Mouse (Mus musculus) embryonic facial prominence, embryonic 11.5 days (tissue): ENCODE results near the gene Thap11. TPM values are rescaled to one million over a fixed set of nuclear protein-coding genes. Genes with fewer than 3 reads are reported as not detected.
A peak's percentile ranks its signal among the peaks of the same experiment; 100 is the strongest.

Experiments used
- ATAC-seq: fragments of 200-750 bp; cut with Nextera tagmentation; replicated peaks from 2 replicates; pipeline ENCODE4 v1.8.0; 2017; ENCODE audit warnings: low read depth; ENCODE audit not compliant: insufficient number of reproducible peaks, low FRiP score, low TSS enrichment
- DNase-seq: peaks from one replicate; pipeline ENCODE4 v3.0.0-alpha.2; 2015; ENCODE audit warnings: low spot score
- H3K27ac ChIP-seq: fragments of 300-500 bp; sonication (generic); replicated peaks from 2 replicates; pipeline ENCODE4 v1.5.1; 2014; ENCODE audit warnings: mild to moderate bottlenecking, low read depth, low read length, control low read depth
- H3K27me3 ChIP-seq: fragments of 300-500 bp; sonication (generic); 2 replicates; pipeline ENCODE4 v1.6.1; 2014; ENCODE audit warnings: mild to moderate bottlenecking, low read length, moderate library complexity, mixed read lengths; ENCODE audit not compliant: control insufficient read depth, insufficient read depth
- H3K36me3 ChIP-seq: fragments of 300-500 bp; sonication (generic); replicated peaks from 2 replicates; pipeline ENCODE4 v1.6.1; 2014; ENCODE audit warnings: low read depth, mild to moderate bottlenecking, low read length, moderate library complexity, mixed read lengths; ENCODE audit not compliant: control insufficient read depth, insufficient read depth
- H3K4me1 ChIP-seq: fragments of 300-500 bp; sonication (generic); 2 replicates; pipeline ENCODE4 v1.6.1; 2014; ENCODE audit warnings: low read length, mixed read lengths; ENCODE audit not compliant: control insufficient read depth, insufficient read depth
- H3K4me2 ChIP-seq: fragments of 300-500 bp; sonication (generic); 2 replicates; pipeline ENCODE4 v1.6.1; 2014; ENCODE audit warnings: low read depth, mild to moderate bottlenecking, control low read depth, low read length, moderate library complexity
- H3K4me3 ChIP-seq: fragments of 300-500 bp; sonication (generic); 2 replicates; pipeline ENCODE4 v1.5.1; 2014; ENCODE audit warnings: low read depth, low read length, control low read depth
- H3K9ac ChIP-seq: fragments of 300-500 bp; sonication (generic); replicated peaks from 2 replicates; pipeline ENCODE4 v1.6.1; 2014; ENCODE audit warnings: mild to moderate bottlenecking, control low read depth, low read length
- H3K9me3 ChIP-seq: fragments of 300-500 bp; sonication (generic); replicated peaks from 2 replicates; pipeline ENCODE4 v1.6.1; 2016; ENCODE audit warnings: mild to moderate bottlenecking, low read length, inconsistent platforms, mixed read lengths; ENCODE audit not compliant: control insufficient read depth
- WGBS: fragments of 180-500 bp; shearing (Covaris S2); extraction: QIAGEN DNeasy Blood & Tissue Kit; methylation state at CpG from one replicate; pipeline ENCODE4 v1.1.7; 2014; 5-methylcytosine and 5-hydroxymethylcytosine counted together
- polyA plus RNA-seq: library from polyadenylated mRNA; unstranded; fragments of >200 nt; fragmentation: Nextera tagmentation; extraction: Ambion mirVana; gene quantifications from 2 replicates; pipeline ENCODE4 v1.2.1, GENCODE M21; 2014

The Thap11 gene
- polyA plus RNA-seq, 1 experiment from 2014 or later: 67.7 TPM

GRCm38 (mm10) chr8:105893339-105893738 lies 38.4 kb downstream of the Thap11 start, which contains the start of gene Nrn1l:
Nrn1l (plus strand) TSS chr8:105893567.
- Histone ChIP-seq H3K27ac (no peak within 1 kb of the TSS), H3K9me3 (no peaks in the 10 kb centered on the region), H3K27me3 (no peaks in the 10 kb centered on the region), H3K4me2 (no peak within 1 kb of the TSS), H3K4me3 (no peak within 1 kb of the TSS), H3K36me3 (peaks cover 16% of the 10 kb centered on the region), H3K4me1 (no peaks in the 10 kb centered on the region), H3K9ac (no peak within 1 kb of the TSS)
- WGBS: 6% methylated on average over 11 of the region's 11 CpGs
- ATAC-seq (peak; percentile 86), DNase-seq (peak; percentile 81)

DNA sequence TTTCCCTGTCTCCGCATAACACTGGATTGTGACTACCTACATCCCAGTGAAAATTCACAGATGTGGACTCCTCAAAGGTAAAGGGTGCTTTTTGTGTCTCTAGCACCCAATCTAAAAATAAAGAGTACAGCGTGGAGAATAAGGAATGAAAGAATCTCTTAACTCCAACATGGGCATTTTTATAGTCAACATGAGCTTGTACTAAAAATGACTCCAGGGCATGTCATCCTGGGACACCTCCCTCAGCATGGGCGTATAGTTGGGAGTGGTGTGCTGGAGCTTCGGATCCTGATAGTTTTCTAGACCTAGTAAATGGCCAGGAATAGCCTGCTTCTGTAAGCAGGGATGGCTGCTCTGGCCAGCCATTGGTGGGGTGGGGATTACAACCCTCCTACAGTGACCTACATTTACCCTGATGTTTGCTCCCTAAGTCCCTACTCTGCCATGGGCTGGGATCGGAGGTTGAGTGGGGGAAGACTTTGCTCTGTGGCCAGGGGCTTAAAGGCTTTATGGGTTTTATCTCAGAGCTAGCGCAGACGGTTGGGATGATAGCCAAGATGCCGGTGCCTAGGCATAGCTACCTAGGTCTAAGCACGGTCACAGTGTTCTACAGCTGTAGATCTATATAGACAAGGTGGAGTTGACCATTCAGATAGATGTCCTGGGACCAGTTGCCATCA lies 43.0 kb downstream of the Thap11 start:
- H3K36me3 ChIP-seq: no peaks in the 10 kb centered on the region; the same call in 1 of the 2 replicates

GRCm38 (mm10) chr8:105900180-105900940 lies 45.4 kb downstream of the Thap11 start, which contains the start of gene Pskh1:
Pskh1 (plus strand) TSS chr8:105900441.
- under 1% methylated on average over 59 of the region's 68 CpGs for WGBS
- peak; percentile 89 for ATAC-seq

More for the DNA sequence above, 43.0 kb downstream of the Thap11 start:
- ATAC-seq (no peak), DNase-seq (no peak)
- 84% methylated on average over 9 of the region's 9 CpGs for WGBS
- no peak overlapping the region for H3K4me3 ChIP-seq
- no peak overlapping the region for H3K27ac ChIP-seq
- H3K4me1 ChIP-seq: no peaks in the 10 kb centered on the region
- no peaks in the 10 kb centered on the region for H3K9me3 ChIP-seq
- no peak overlapping the region for H3K9ac ChIP-seq
- H3K27me3 ChIP-seq: no peaks in the 10 kb centered on the region
- no peak overlapping the region for H3K4me2 ChIP-seq

GRCm38 (mm10) chr8:105900941-105901616 lies 46.1 kb downstream of the Thap11 start:
- H3K36me3 ChIP-seq: no peaks in the 10 kb centered on the region

More at GRCm38 (mm10) chr8:105900180-105900940, 45.4 kb downstream of the Thap11 start, which contains the start of gene Pskh1:
- Histone ChIP-seq H3K9me3 (no peaks in the 10 kb centered on the region), H3K9ac (peak within 1 kb of the TSS; percentile 99), H3K27me3 (no peaks in the 10 kb centered on the region), H3K4me2 (peak within 1 kb of the TSS; percentile 77), H3K27ac (peak within 1 kb of the TSS; percentile 76), H3K4me1 (no peaks in the 10 kb centered on the region), H3K36me3 (no peaks in the 10 kb centered on the region), H3K4me3 (peak within 1 kb of the TSS; percentile 98)
- DNase-seq: peak; percentile 94

More at GRCm38 (mm10) chr8:105900941-105901616, 46.1 kb downstream of the Thap11 start:
- Histone ChIP-seq H3K4me2 (peak overlapping the region; percentile 77), H3K9me3 (no peaks in the 10 kb centered on the region), H3K27me3 (no peaks in the 10 kb centered on the region), H3K4me1 (no peaks in the 10 kb centered on the region), H3K9ac (peak overlapping the region; percentile 99), H3K4me3 (peak overlapping the region; percentile 98), H3K27ac (peak overlapping the region; percentile 76)
- no peak for ATAC-seq
- DNase-seq: peak; percentile 12
- 35% methylated on average over 16 of the region's 16 CpGs for WGBS

Other genes starting within 250 kb of the Thap11 start
- gene Ripor1, start 249.9 kb upstream of the Thap11 start, polyA plus RNA-seq: 7.3 and 8.7 TPM in 2 replicates
- 116 and 118 TPM in 2 replicates for gene Ctcf, start 218.6 kb upstream of the Thap11 start, polyA plus RNA-seq
- gene Agrp, start 217.7 kb upstream of the Thap11 start, polyA plus RNA-seq: 1.0 and 1.7 TPM in 2 replicates
- 0.88 and 1.8 TPM in 2 replicates for gene Carmil2, start 168.9 kb upstream of the Thap11 start, polyA plus RNA-seq
- gene Acd, start 154.0 kb upstream of the Thap11 start, polyA plus RNA-seq: 53.8 and 56.5 TPM in 2 replicates
- 13.2 and 16.3 TPM in 2 replicates for gene Pard6a, start 154.0 kb upstream of the Thap11 start, polyA plus RNA-seq
- 0.50 TPM in 1 of 2 replicates, not detected in the other for gene 4933405L10Rik, start 147.5 kb upstream of the Thap11 start, polyA plus RNA-seq
- 31.2 and 36.7 TPM in 2 replicates for gene Enkd1, start 146.9 kb upstream of the Thap11 start, polyA plus RNA-seq
- 24.5 and 26.6 TPM in 2 replicates for gene Gfod2, start 96.5 kb upstream of the Thap11 start, polyA plus RNA-seq
- gene Ranbp10, start 27.8 kb upstream of the Thap11 start, polyA plus RNA-seq: 11.2 and 13.0 TPM in 2 replicates
- gene Tsnaxip1, start 27.4 kb upstream of the Thap11 start, polyA plus RNA-seq: 0.27 TPM in 1 of 2 replicates, not detected in the other
- 50.8 and 53.1 TPM in 2 replicates for gene Cenpt, start 1.9 kb upstream of the Thap11 start, polyA plus RNA-seq
- 262 and 323 TPM in 2 replicates for gene Nutf2, start 5.4 kb downstream of the Thap11 start, polyA plus RNA-seq
- gene Edc4, start 25.7 kb downstream of the Thap11 start, polyA plus RNA-seq: 31.8 and 35.4 TPM in 2 replicates
- gene Nrn1l, start 38.4 kb downstream of the Thap11 start, polyA plus RNA-seq: 0.38 and 0.52 TPM in 2 replicates
- gene Pskh1, start 45.3 kb downstream of the Thap11 start, polyA plus RNA-seq: 16.8 and 23.1 TPM in 2 replicates
- 0.58 and 0.59 TPM in 2 replicates for gene Ctrl, start 78.7 kb downstream of the Thap11 start, polyA plus RNA-seq
- gene Psmb10, start 83.3 kb downstream of the Thap11 start, polyA plus RNA-seq: 23.1 and 24.1 TPM in 2 replicates
- 0.84 and 1.1 TPM in 2 replicates for gene Lcat, start 88.2 kb downstream of the Thap11 start, polyA plus RNA-seq
- 16.8 and 19.0 TPM in 2 replicates for gene Slc12a4, start 111.0 kb downstream of the Thap11 start, polyA plus RNA-seq
- not detected in 2 replicates for gene Dpep3, start 124.3 kb downstream of the Thap11 start, polyA plus RNA-seq
- gene Dus2, start 136.2 kb downstream of the Thap11 start, polyA plus RNA-seq: 17.0 and 17.7 TPM in 2 replicates
- not detected in 2 replicates for gene Dpep2nb, start 150.8 kb downstream of the Thap11 start, polyA plus RNA-seq
- gene Ddx28, start 156.8 kb downstream of the Thap11 start, polyA plus RNA-seq: 18.7 and 20.5 TPM in 2 replicates
- 5.1 and 5.4 TPM in 2 replicates for gene Nfatc3, start 203.7 kb downstream of the Thap11 start, polyA plus RNA-seq